Mouse (Mus musculus) spleen, adult 2 months (tissue): ENCODE results near the gene Cbr4.

Source experiments
- CTCF ChIP-seq: fragments of 200-500 bp; IDR thresholded peaks from 2 replicates; pipeline ENCODE4 v1.5.1; 2011; ENCODE audit warnings: mild to moderate bottlenecking, inconsistent platforms; ENCODE audit not compliant: insufficient read depth, insufficient read length, insufficient replicate concordance; ENCODE audit errors: extremely low read depth
- POLR2A ChIP-seq: fragments of 200-500 bp; IDR thresholded peaks from 2 replicates; pipeline ENCODE4 v1.6.1; 2011; ENCODE audit warnings: low read depth, low read length, inconsistent platforms

GRCm38 (mm10) chr8:61535472-61535871, 47.9 kb downstream of the Cbr4 start:
- TF ChIP-seq POLR2A (no peak), CTCF (no peak)
